In the genomic region with DNA sequence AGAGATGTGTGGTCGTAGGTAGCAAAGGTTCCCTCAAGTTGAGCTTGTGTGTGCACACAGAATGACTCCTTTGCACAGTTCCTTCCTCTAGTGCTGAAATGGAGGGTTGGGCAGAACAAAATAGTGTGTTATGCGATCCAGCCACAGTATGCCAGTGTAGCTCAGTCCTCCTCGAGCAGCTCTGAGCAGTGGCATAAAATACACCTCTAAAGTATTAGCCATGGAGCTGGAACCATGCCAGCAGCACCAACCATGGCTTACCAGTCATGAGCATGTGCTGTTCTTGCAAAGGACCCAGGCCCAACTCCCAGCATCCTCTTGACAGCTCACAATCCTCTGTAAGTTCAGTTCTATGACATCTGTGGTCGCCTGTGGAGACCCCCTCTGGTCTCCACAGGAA, we compare ENCODE assay signal across 27 mouse cellular contexts. TPM values are rescaled to one million over a fixed set of nuclear protein-coding genes. Genes with fewer than 3 reads are reported as not detected.
A peak's percentile ranks its signal among the peaks of the same experiment; 100 is the strongest.
DNase-seq lines count a peak whose midpoint lies in the region; ATAC-seq and TF ChIP-seq lines count a peak whose summit lies in the region.
"Had no signal": no experiment of that assay in that cellular context is flagged by ENCODE, and none has a peak within 500 bp of the region (broad histone marks: within the 10 kb centered on the region; RNA-seq: fewer than 3 reads in every experiment).

No protein-coding gene starts in this region.

- no peaks in the 10 kb centered on the region for H3K9me3 ChIP-seq in forebrain, embryonic 13.5 days (replicated peaks)
- H3K9me3 ChIP-seq in forebrain, postnatal 0 days (ENCODE audit: low read length), result no peaks in the 10 kb centered on the region
- H3K9me3 ChIP-seq in midbrain, embryonic 11.5 days (ENCODE audit: control insufficient read depth, low read length), result no peaks in the 10 kb centered on the region
- no peaks in the 10 kb centered on the region for H3K9me3 ChIP-seq in midbrain, embryonic 16.5 days (replicated peaks; ENCODE audit: control insufficient read depth, low read length, poor library complexity, severe bottlenecking)
- no peaks in the 10 kb centered on the region for H3K9me3 ChIP-seq in embryonic facial prominence, embryonic 14.5 days (ENCODE audit: control insufficient read depth, low read length)
- H3K9me3 ChIP-seq: embryonic facial prominence, embryonic 13.5 days; heart, embryonic 12.5 days; hindbrain, embryonic 10.5 days; midbrain, embryonic 12.5 days had no signal

- H3K4me2 ChIP-seq in forebrain, embryonic 13.5 days, result no peak overlapping the region
- no peak overlapping the region for H3K4me2 ChIP-seq in forebrain, postnatal 0 days (ENCODE audit: low read depth)
- no peak overlapping the region for H3K4me2 ChIP-seq in midbrain, embryonic 11.5 days
- no peak overlapping the region for H3K4me2 ChIP-seq in midbrain, embryonic 16.5 days (ENCODE audit: low read length)
- no peak overlapping the region for H3K4me2 ChIP-seq in embryonic facial prominence, embryonic 14.5 days (ENCODE audit: low read depth, low read length)
- H3K4me2 ChIP-seq: embryonic facial prominence, embryonic 13.5 days; heart, embryonic 12.5 days; liver, embryonic 11.5 days; midbrain, embryonic 12.5 days had no signal

- H3K9ac ChIP-seq in forebrain, embryonic 13.5 days, result no peak overlapping the region
- H3K9ac ChIP-seq in forebrain, postnatal 0 days, result no peak overlapping the region
- no peak overlapping the region for H3K9ac ChIP-seq in midbrain, embryonic 11.5 days (ENCODE audit: low read length)
- no peak overlapping the region for H3K9ac ChIP-seq in midbrain, embryonic 16.5 days (ENCODE audit: low read depth, low read length)
- H3K9ac ChIP-seq in embryonic facial prominence, embryonic 14.5 days (ENCODE audit: low read depth, low read length), result no peak overlapping the region
- H3K9ac ChIP-seq: embryonic facial prominence, embryonic 13.5 days; heart, embryonic 12.5 days; liver, postnatal 0 days; midbrain, embryonic 12.5 days had no signal

- no peak overlapping the region for H3K4me3 ChIP-seq in forebrain, embryonic 13.5 days
- H3K4me3 ChIP-seq in forebrain, postnatal 0 days (ENCODE audit: low read depth, low read length), result no peak overlapping the region
- H3K4me3 ChIP-seq in midbrain, embryonic 11.5 days (ENCODE audit: low read depth, low read length), result no peak overlapping the region
- no peak overlapping the region for H3K4me3 ChIP-seq in midbrain, embryonic 16.5 days (ENCODE audit: low read depth, low read length)
- no peak overlapping the region for H3K4me3 ChIP-seq in embryonic facial prominence, embryonic 14.5 days (ENCODE audit: low read depth, low read length)
- H3K4me3 ChIP-seq: embryonic facial prominence, embryonic 13.5 days; heart, embryonic 12.5 days; hindbrain, embryonic 10.5 days; midbrain, embryonic 12.5 days had no signal

- no peak for DNase-seq in forebrain, postnatal 0 days
- DNase-seq in midbrain, embryonic 11.5 days (ENCODE audit: low spot score, missing footprints), result no peak
- peak; percentile 42 for DNase-seq in adipocyte (ENCODE audit: low spot score)
- DNase-seq in embryonic facial prominence, embryonic 14.5 days (ENCODE audit: low spot score), result no peak
- no peak for DNase-seq in thymus, adult 18-20 months
- DNase-seq: adrenal gland, adult 2 months; B cell, adult 2 months; cerebellum, adult 11-12 months; gastrocnemius, postnatal 10 days; heart, adult 11 months; heart, postnatal 10 days; liver, postnatal 0 days; right cerebral cortex, postnatal 25 days; spleen, adult 18-20 months; thymus, postnatal 36 days had no signal

- no peaks in the 10 kb centered on the region for H3K36me3 ChIP-seq in forebrain, embryonic 13.5 days (ENCODE audit: poor library complexity, severe bottlenecking)
- no peaks in the 10 kb centered on the region for H3K36me3 ChIP-seq in forebrain, postnatal 0 days (ENCODE audit: insufficient read depth)
- no peaks in the 10 kb centered on the region for H3K36me3 ChIP-seq in midbrain, embryonic 11.5 days (ENCODE audit: control insufficient read depth, insufficient read depth, low read length)
- H3K36me3 ChIP-seq in midbrain, embryonic 16.5 days (ENCODE audit: control insufficient read depth, insufficient read depth, low read length), result no peaks in the 10 kb centered on the region
- H3K36me3 ChIP-seq in embryonic facial prominence, embryonic 14.5 days (ENCODE audit: control insufficient read depth, insufficient read depth, low read length), result no peaks in the 10 kb centered on the region
- H3K36me3 ChIP-seq: embryonic facial prominence, embryonic 13.5 days; G1E; heart, embryonic 12.5 days; hindbrain, embryonic 10.5 days; midbrain, embryonic 12.5 days had no signal

- peaks cover 3% of the 10 kb centered on the region; the same call in 1 of the 2 replicates for H3K27me3 ChIP-seq in forebrain, embryonic 13.5 days
- H3K27me3 ChIP-seq in forebrain, postnatal 0 days (ENCODE audit: insufficient read depth, low read length), result no peaks in the 10 kb centered on the region
- H3K27me3 ChIP-seq in midbrain, embryonic 11.5 days (ENCODE audit: control insufficient read depth, insufficient read depth, low read length), result no peaks in the 10 kb centered on the region
- H3K27me3 ChIP-seq in midbrain, embryonic 16.5 days (ENCODE audit: control insufficient read depth, insufficient read depth, low read depth, low read length), result no peaks in the 10 kb centered on the region; the same call in 1 of the 2 replicates
- no peaks in the 10 kb centered on the region for H3K27me3 ChIP-seq in embryonic facial prominence, embryonic 14.5 days (replicated peaks; ENCODE audit: control insufficient read depth, insufficient read depth, low read length)
- H3K27me3 ChIP-seq: CH12.LX; embryonic facial prominence, embryonic 13.5 days; heart, embryonic 12.5 days; midbrain, embryonic 12.5 days had no signal

- ATAC-seq in forebrain, embryonic 13.5 days, result peak; percentile 53; the same call in 1 of the 2 replicates
- ATAC-seq in forebrain, postnatal 0 days, result no peak
- 0 out of 2 replicates have a peak, but pooled peaks have one; percentile 9 for ATAC-seq in midbrain, embryonic 11.5 days (ENCODE audit: low FRiP score)
- ATAC-seq in midbrain, embryonic 16.5 days, result no peak
- peak; percentile 45; the same call in 1 of the 2 replicates for ATAC-seq in embryonic facial prominence, embryonic 14.5 days (ENCODE audit: low read depth)
- ATAC-seq: intestine, postnatal 0 days; liver, postnatal 0 days; lung, postnatal 0 days; Patski had no signal

- 53% methylated on average over 4 of the region's 4 CpGs for WGBS in forebrain, embryonic 13.5 days
- WGBS in forebrain, postnatal 0 days, result 59% methylated on average over 4 of the region's 4 CpGs
- 76% methylated on average over 4 of the region's 4 CpGs for WGBS in midbrain, embryonic 11.5 days
- 67% methylated on average over 4 of the region's 4 CpGs for WGBS in midbrain, embryonic 16.5 days
- WGBS in embryonic facial prominence, embryonic 14.5 days, result 71% methylated on average over 4 of the region's 4 CpGs

- H3K27ac ChIP-seq in forebrain, embryonic 13.5 days, result no peak overlapping the region
- H3K27ac ChIP-seq in forebrain, postnatal 0 days (ENCODE audit: low read depth, low read length), result no peak overlapping the region
- no peak overlapping the region for H3K27ac ChIP-seq in midbrain, embryonic 11.5 days (ENCODE audit: low read depth, low read length)
- no peak overlapping the region for H3K27ac ChIP-seq in midbrain, embryonic 16.5 days (ENCODE audit: low read length)
- no peak overlapping the region; the same call in 1 of the 2 replicates for H3K27ac ChIP-seq in embryonic facial prominence, embryonic 14.5 days (replicated peaks; ENCODE audit: low read depth, low read length)
- H3K27ac ChIP-seq: embryonic facial prominence, embryonic 13.5 days; hindbrain, embryonic 10.5 days; midbrain, embryonic 12.5 days had no signal

- peaks cover 14% of the 10 kb centered on the region for H3K4me1 ChIP-seq in forebrain, embryonic 13.5 days
- no peaks in the 10 kb centered on the region for H3K4me1 ChIP-seq in forebrain, postnatal 0 days (ENCODE audit: insufficient read depth)
- no peaks in the 10 kb centered on the region for H3K4me1 ChIP-seq in midbrain, embryonic 11.5 days (ENCODE audit: control insufficient read depth, insufficient read depth, low read length)
- H3K4me1 ChIP-seq in midbrain, embryonic 16.5 days (ENCODE audit: control insufficient read depth, insufficient read depth, low read length), result no peaks in the 10 kb centered on the region
- H3K4me1 ChIP-seq in embryonic facial prominence, embryonic 14.5 days (ENCODE audit: control insufficient read depth, insufficient read depth, low read length), result no peaks in the 10 kb centered on the region

- TF ChIP-seq CTCF in forebrain, postnatal 0 days (IDR thresholded peaks at IDR 0.05; ENCODE audit: low read depth), result no peak

RNA-seq across cellular contexts. Expression of a gene that starts 10.0 kb away (rescaled TPM):
- polyA plus RNA-seq in forebrain, embryonic 13.5 days (2015; fragmentation: Nextera tagmentation; extraction: Ambion mirVana), result 0.46 and 1.0 TPM in 2 replicates
- total RNA-seq in forebrain, postnatal 0 days (2014; rRNA removed), result 1.5 and 2.1 TPM in 2 replicates
- 0.81 and 0.87 TPM in 2 replicates for polyA plus RNA-seq in forebrain, postnatal 0 days (2015; fragmentation: Nextera tagmentation; extraction: Ambion mirVana)
- polyA plus RNA-seq in midbrain, embryonic 11.5 days (2014; fragmentation: Nextera tagmentation; extraction: Ambion mirVana), result 0.52 and 0.63 TPM in 2 replicates
- 1.2 and 1.4 TPM in 2 replicates for polyA plus RNA-seq in midbrain, embryonic 16.5 days (2015; fragmentation: Nextera tagmentation; extraction: Ambion mirVana)
- polyA plus RNA-seq in embryonic facial prominence, embryonic 14.5 days (2014; fragmentation: Nextera tagmentation; extraction: Ambion mirVana), result 1.1 and 1.4 TPM in 2 replicates
- total RNA-seq: CH12.LX had no signal
- polyA plus RNA-seq: G1E; heart, embryonic 12.5 days; liver, postnatal 0 days; Patski had no signal

Comparison
In these comparisons a context has a peak if more than half of its experiments do, and no peak if none do; other contexts are left out.
1. ATAC-seq: peak in forebrain, embryonic 13.5 days (single experiment), midbrain, embryonic 11.5 days (single experiment) and embryonic facial prominence, embryonic 14.5 days (single experiment); none in forebrain, postnatal 0 days (single experiment) and midbrain, embryonic 16.5 days (single experiment).